In the genomic region with DNA sequence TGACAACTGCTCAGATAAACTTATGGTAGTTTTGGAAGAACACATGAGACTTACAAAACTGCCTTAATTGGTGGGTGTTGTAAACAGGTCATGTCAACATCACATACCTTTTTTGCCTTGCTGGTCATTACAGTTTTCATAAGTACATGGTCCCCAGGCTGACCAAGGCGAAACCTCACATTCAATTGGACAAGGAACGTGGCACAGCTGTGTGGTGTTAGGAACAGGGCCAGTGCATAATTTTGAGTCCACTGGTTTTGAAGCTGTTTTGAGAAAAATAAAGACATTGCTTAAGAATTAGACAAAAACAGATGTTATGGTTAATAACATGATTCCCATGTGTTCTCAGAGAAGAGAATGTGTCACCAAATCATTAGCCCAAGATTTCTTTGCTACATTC, we compare ENCODE assay signal across 25 mouse cellular contexts.
DNase-seq lines count a peak whose midpoint lies in the region; ATAC-seq and TF ChIP-seq lines count a peak whose summit lies in the region.
"Had no signal": no experiment of that assay in that cellular context is flagged by ENCODE, and none has a peak within 500 bp of the region (broad histone marks: within the 10 kb centered on the region; RNA-seq: fewer than 3 reads in every experiment).

No protein-coding gene starts in this region.

- no peaks in the 10 kb centered on the region for H3K27me3 ChIP-seq in heart, adult 2 months (ENCODE audit: control insufficient read depth, insufficient read depth, low read length)
- H3K27me3 ChIP-seq in heart, embryonic 11.5 days (ENCODE audit: control insufficient read depth, insufficient read depth, low read length): no peaks in the 10 kb centered on the region
- no peaks in the 10 kb centered on the region for H3K27me3 ChIP-seq in lung, postnatal 0 days (replicated peaks; ENCODE audit: insufficient read depth, low read length)
- H3K27me3 ChIP-seq: forebrain, embryonic 12.5 days; hindbrain, embryonic 13.5 days; limb, embryonic 12.5 days; liver, embryonic 15.5 days; lung, embryonic 15.5 days; megakaryocyte, embryonic 14.5 days; midbrain, embryonic 13.5 days; neural tube, embryonic 13.5 days had no signal

- no peaks in the 10 kb centered on the region; the same call in 1 of the 2 replicates for H3K4me1 ChIP-seq in heart, adult 2 months (ENCODE audit: control insufficient read depth, insufficient read depth, low read length)
- peaks cover 7% of the 10 kb centered on the region for H3K4me1 ChIP-seq in heart, embryonic 11.5 days (ENCODE audit: control insufficient read depth, insufficient read depth, low read length)
- H3K4me1 ChIP-seq in lung, postnatal 0 days (ENCODE audit: insufficient read depth, low read depth, low read length): no peaks in the 10 kb centered on the region
- H3K4me1 ChIP-seq: forebrain, embryonic 12.5 days; limb, embryonic 12.5 days; liver, embryonic 15.5 days; lung, embryonic 15.5 days; megakaryocyte, embryonic 14.5 days had no signal

- no peak for TF ChIP-seq CTCF in heart, adult 2 months (IDR thresholded peaks at IDR 0.05)
- TF ChIP-seq CTCF in lung, postnatal 0 days (IDR thresholded peaks at IDR 0.05): no peak

- intact Hi-C loops in heart, adult 2 months (cut with DNase I): no loop called here
- intact Hi-C loops in heart, postnatal 10 days (cut with DNase I): no loop called here

- WGBS in heart, adult 2 months: 80% methylated on average over 2 of the region's 2 CpGs
- WGBS in heart, embryonic 11.5 days (ENCODE audit: insufficient replicate concordance): 86% methylated on average over 2 of the region's 2 CpGs
- 71% methylated on average over 2 of the region's 2 CpGs for WGBS in lung, postnatal 0 days

- no peak overlapping the region for H3K9ac ChIP-seq in heart, adult 2 months (ENCODE audit: low read depth, low read length)
- H3K9ac ChIP-seq in heart, embryonic 11.5 days (ENCODE audit: low read depth, low read length): no peak overlapping the region
- no peak overlapping the region for H3K9ac ChIP-seq in lung, postnatal 0 days (replicated peaks; ENCODE audit: low read depth)
- H3K9ac ChIP-seq: forebrain, embryonic 12.5 days; forebrain, postnatal 0 days; hindbrain, embryonic 13.5 days; limb, embryonic 12.5 days; liver, embryonic 15.5 days; lung, embryonic 15.5 days; midbrain, embryonic 13.5 days; neural tube, embryonic 13.5 days had no signal

- peaks cover 3% of the 10 kb centered on the region; the same call in 1 of the 2 replicates for H3K36me3 ChIP-seq in heart, adult 2 months (ENCODE audit: control insufficient read depth, insufficient read depth, low read length)
- H3K36me3 ChIP-seq in heart, embryonic 11.5 days (ENCODE audit: control insufficient read depth, insufficient read depth, low read length): no peaks in the 10 kb centered on the region
- H3K36me3 ChIP-seq in lung, postnatal 0 days (ENCODE audit: insufficient read depth, low read length): no peaks in the 10 kb centered on the region
- H3K36me3 ChIP-seq: forebrain, embryonic 12.5 days; limb, embryonic 12.5 days; liver, embryonic 15.5 days; lung, embryonic 15.5 days had no signal

- no peaks in the 10 kb centered on the region for H3K79me2 ChIP-seq in heart, adult 2 months (replicated peaks; ENCODE audit: control insufficient read depth, insufficient read depth, low read length)

- no peak overlapping the region for H3K27ac ChIP-seq in heart, adult 2 months
- H3K27ac ChIP-seq in heart, embryonic 11.5 days (ENCODE audit: low read depth, low read length): no peak overlapping the region
- H3K27ac ChIP-seq in lung, postnatal 0 days (ENCODE audit: low read length): no peak overlapping the region
- H3K27ac ChIP-seq: forebrain, embryonic 12.5 days; hindbrain, embryonic 13.5 days; kidney, postnatal 0 days; limb, embryonic 12.5 days; liver, embryonic 15.5 days; lung, embryonic 15.5 days; midbrain, embryonic 13.5 days; neural tube, embryonic 13.5 days had no signal

- TF ChIP-seq EP300 in heart, adult 2 months (IDR thresholded peaks at IDR 0.05; ENCODE audit: insufficient read depth, low read depth, low read length): no peak
- no peak for TF ChIP-seq EP300 in lung, postnatal 0 days (IDR thresholded peaks at IDR 0.05)

- ATAC-seq in heart, embryonic 11.5 days (replicated peaks; ENCODE audit: insufficient number of reproducible peaks, low FRiP score, low TSS enrichment): no peak
- ATAC-seq in lung, postnatal 0 days: peak; percentile 85
- ATAC-seq: activated CD4-positive, CD25-positive, alpha-beta regulatory T cell, adult 4 months; forebrain, postnatal 0 days; intestine, embryonic 16.5 days; midbrain, embryonic 13.5 days had no signal

- no peak overlapping the region for H3K4me3 ChIP-seq in heart, adult 2 months
- H3K4me3 ChIP-seq in heart, embryonic 11.5 days (ENCODE audit: low read depth, low read length): no peak overlapping the region
- H3K4me3 ChIP-seq in lung, postnatal 0 days (ENCODE audit: low read depth, low read length): no peak overlapping the region
- H3K4me3 ChIP-seq: erythroblast, embryonic 14.5 days; forebrain, embryonic 12.5 days; hindbrain, embryonic 13.5 days; limb, embryonic 12.5 days; liver, embryonic 15.5 days; lung, embryonic 15.5 days; megakaryocyte, embryonic 14.5 days; midbrain, embryonic 13.5 days; neural tube, embryonic 13.5 days had no signal

- no peaks in the 10 kb centered on the region for H3K9me3 ChIP-seq in heart, embryonic 11.5 days (replicated peaks; ENCODE audit: control insufficient read depth, low read length)
- no peaks in the 10 kb centered on the region for H3K9me3 ChIP-seq in lung, postnatal 0 days (ENCODE audit: low read length)
- H3K9me3 ChIP-seq: forebrain, embryonic 12.5 days; hindbrain, embryonic 13.5 days; limb, embryonic 12.5 days; liver, embryonic 15.5 days; lung, embryonic 15.5 days; megakaryocyte, embryonic 14.5 days; midbrain, embryonic 13.5 days; neural tube, embryonic 13.5 days had no signal

- H3K4me2 ChIP-seq in heart, embryonic 11.5 days: no peak overlapping the region
- no peak overlapping the region for H3K4me2 ChIP-seq in lung, postnatal 0 days (replicated peaks; ENCODE audit: low read depth, low read length)
- H3K4me2 ChIP-seq: forebrain, embryonic 12.5 days; hindbrain, embryonic 13.5 days; limb, embryonic 12.5 days; liver, embryonic 15.5 days; lung, embryonic 15.5 days; midbrain, embryonic 13.5 days; neural tube, embryonic 13.5 days had no signal

- peak; percentile 31 to 42 for DNase-seq in heart, adult 2 months
- DNase-seq in lung, postnatal 0 days (ENCODE audit: low spot score): peak; percentile 68
- no peak for DNase-seq in lung, postnatal 25 days (ENCODE audit: low spot score)
- peak; percentile 17 to 38 for DNase-seq in heart, postnatal 10 days
- no peak for DNase-seq in right cerebral cortex, postnatal 25 days
- DNase-seq: adrenal gland, adult 8-10 months; B cell, adult 2 months; cerebellum, adult 2 months; cerebellum, postnatal 14 days; forebrain, postnatal 0 days; gastrocnemius, postnatal 14 days; kidney, adult 8-10 months had no signal

- TF ChIP-seq POLR2A in heart, adult 2 months (IDR thresholded peaks at IDR 0.05; ENCODE audit: insufficient read depth, low read depth, low read length): no peak

Comparison
In these comparisons a context has a peak if more than half of its experiments do, and no peak if none do; other contexts are left out.
1. DNase-seq: peak in heart, adult 2 months (2 of 2), lung, postnatal 0 days (single experiment) and heart, postnatal 10 days (2 of 2); none in lung, postnatal 25 days (single experiment) and right cerebral cortex, postnatal 25 days (single experiment).